Mouse (Mus musculus) heart, embryonic 15.5 days (tissue): ENCODE measurements around the gene Olfr731. TPM values are rescaled to one million over a fixed set of nuclear protein-coding genes. Genes with fewer than 3 reads are reported as not detected.

Experiments
- ATAC-seq: fragments of 200-750 bp; cut with Nextera tagmentation; replicated peaks from 2 replicates; pipeline ENCODE4 v1.8.0; 2017; ENCODE audit warnings: low read depth, moderate TSS enrichment; ENCODE audit not compliant: insufficient number of reproducible peaks, insufficient read depth, low FRiP score
- H3K27ac ChIP-seq: fragments of 300-500 bp; sonication (generic); 2 replicates; pipeline ENCODE4 v1.5.1; 2015; ENCODE audit warnings: mild to moderate bottlenecking, inconsistent platforms
- H3K27me3 ChIP-seq: fragments of 300-500 bp; sonication (generic); 2 replicates; pipeline ENCODE4 v1.6.1; 2015; ENCODE audit warnings: inconsistent platforms
- H3K36me3 ChIP-seq: fragments of 300-500 bp; sonication (generic); 2 replicates; pipeline ENCODE4 v1.6.1; 2015; ENCODE audit warnings: mild to moderate bottlenecking, inconsistent platforms
- H3K4me1 ChIP-seq: fragments of 300-500 bp; sonication (generic); replicated peaks from 2 replicates; pipeline ENCODE4 v1.6.1; 2015; ENCODE audit warnings: inconsistent platforms
- H3K4me2 ChIP-seq: fragments of 300-500 bp; sonication (generic); 2 replicates; pipeline ENCODE4 v1.6.1; 2015; ENCODE audit warnings: inconsistent platforms, mild to moderate bottlenecking, moderate library complexity
- H3K4me3 ChIP-seq: fragments of 300-500 bp; sonication (generic); 2 replicates; pipeline ENCODE4 v1.5.1; 2015; ENCODE audit warnings: mild to moderate bottlenecking, inconsistent platforms
- H3K9ac ChIP-seq: fragments of 300-500 bp; sonication (generic); 2 replicates; pipeline ENCODE4 v1.6.1; 2015; ENCODE audit warnings: mild to moderate bottlenecking, inconsistent platforms
- H3K9me3 ChIP-seq: fragments of 300-500 bp; sonication (generic); replicated peaks from 2 replicates; pipeline ENCODE4 v1.6.1; 2016; ENCODE audit warnings: inconsistent platforms
- WGBS: fragments of 180-500 bp; shearing (Covaris S2); methylation state at CpG from one replicate; pipeline ENCODE4 v1.1.7; 2015; ENCODE audit warnings: mixed read lengths; 5-methylcytosine and 5-hydroxymethylcytosine counted together
- polyA plus RNA-seq: library from polyadenylated mRNA; unstranded; fragments of >200 nt; fragmentation: Nextera tagmentation; extraction: Ambion mirVana; gene quantifications from 2 replicates; pipeline ENCODE4 v1.2.1, GENCODE M21; 2015

The Olfr731 gene
- polyA plus RNA-seq = not detected in 2 replicates

DNA sequence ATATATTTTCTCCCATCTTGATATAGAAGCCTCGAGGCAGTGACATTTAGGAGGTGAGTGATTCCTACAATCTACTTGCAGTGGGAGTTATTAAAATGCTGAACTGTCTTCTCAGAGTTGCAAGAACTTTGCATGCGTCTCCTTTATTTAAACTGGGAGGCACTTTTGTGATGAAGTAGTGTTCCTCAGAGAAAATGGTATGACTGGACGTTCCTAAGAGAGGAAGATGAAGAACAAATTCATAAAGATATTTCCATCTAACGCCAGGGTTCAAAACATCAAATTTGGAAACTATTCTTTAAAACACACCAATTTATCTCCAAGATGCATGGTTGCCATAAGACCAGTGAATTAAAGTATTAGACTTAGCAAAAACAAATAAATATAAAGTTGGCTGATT, at the start of gene Olfr731:
Olfr731 (minus strand) TSS at position 101 of the 400 bp plus-strand sequence.
- no peak within 1 kb of the TSS for H3K27ac ChIP-seq
- no peaks in the 10 kb centered on the region for H3K4me1 ChIP-seq
- 70% methylated on average over 4 of the region's 4 CpGs for WGBS
- no peak within 1 kb of the TSS for H3K4me3 ChIP-seq
- no peak within 1 kb of the TSS for H3K4me2 ChIP-seq
- no peak for ATAC-seq
- no peak within 1 kb of the TSS for H3K9ac ChIP-seq
- no peaks in the 10 kb centered on the region for H3K9me3 ChIP-seq
- H3K27me3 ChIP-seq = no peaks in the 10 kb centered on the region
- no peaks in the 10 kb centered on the region for H3K36me3 ChIP-seq

DNA sequence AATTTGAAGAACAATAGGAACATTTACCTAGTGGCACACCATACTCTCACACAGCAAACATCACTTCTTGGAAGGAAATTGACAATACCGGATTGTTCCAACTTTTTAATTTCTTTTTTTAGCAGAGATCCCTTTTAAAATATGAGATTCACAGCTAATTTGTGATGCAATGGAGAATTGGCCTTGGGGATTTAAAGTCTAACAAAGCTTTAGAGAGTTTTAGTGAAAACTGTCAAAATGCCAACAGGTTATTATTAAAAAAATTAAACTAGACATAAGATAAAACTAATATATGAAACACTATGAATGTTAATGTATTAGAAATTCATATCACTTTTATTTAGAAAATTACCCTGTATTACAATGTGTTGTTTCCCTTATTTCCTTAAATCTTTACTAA, 42.4 kb upstream of the Olfr731 start, which contains the start of gene Olfr732:
Olfr732 (minus strand) TSS at position 101 of the 400 bp plus-strand sequence.
- no peak for ATAC-seq
- no peaks in the 10 kb centered on the region for H3K36me3 ChIP-seq
- H3K4me1 ChIP-seq = no peaks in the 10 kb centered on the region
- H3K4me2 ChIP-seq = no peak within 1 kb of the TSS
- H3K4me3 ChIP-seq = no peak within 1 kb of the TSS
- no peak within 1 kb of the TSS for H3K9ac ChIP-seq
- no peaks in the 10 kb centered on the region for H3K27me3 ChIP-seq
- H3K9me3 ChIP-seq = no peaks in the 10 kb centered on the region
- no peak within 1 kb of the TSS for H3K27ac ChIP-seq
- 84% methylated on average over 1 of the region's 1 CpGs for WGBS

GRCm38 (mm10) chr14:50188098-50188497, 53.6 kb downstream of the Olfr731 start, which contains the start of gene Olfr730:
Olfr730 (minus strand) TSS chr14:50188198.
- H3K4me2 ChIP-seq = no peak within 1 kb of the TSS
- no peak within 1 kb of the TSS for H3K9ac ChIP-seq
- no peak within 1 kb of the TSS for H3K27ac ChIP-seq
- H3K27me3 ChIP-seq = no peaks in the 10 kb centered on the region
- no peak within 1 kb of the TSS for H3K4me3 ChIP-seq
- WGBS = 59% methylated on average over 1 of the region's 1 CpGs
- ATAC-seq = no peak
- H3K9me3 ChIP-seq = no peaks in the 10 kb centered on the region
- no peaks in the 10 kb centered on the region for H3K4me1 ChIP-seq
- no peaks in the 10 kb centered on the region for H3K36me3 ChIP-seq

Other genes starting within 250 kb of the Olfr731 start
- gene Olfr725, start 201.5 kb downstream of the Olfr731 start, polyA plus RNA-seq = not detected in 2 replicates
- not detected in 2 replicates for gene Olfr726, start 150.9 kb downstream of the Olfr731 start, polyA plus RNA-seq
- not detected in 2 replicates for gene Olfr727, start 118.7 kb downstream of the Olfr731 start, polyA plus RNA-seq
- not detected in 2 replicates for gene Olfr728, start 99.2 kb downstream of the Olfr731 start, polyA plus RNA-seq
- gene Olfr729, start 89.0 kb downstream of the Olfr731 start, polyA plus RNA-seq = not detected in 2 replicates
- gene Olfr730, start 53.7 kb downstream of the Olfr731 start, polyA plus RNA-seq = not detected in 2 replicates
- not detected in 2 replicates for gene Olfr732, start 42.3 kb upstream of the Olfr731 start, polyA plus RNA-seq
- not detected in 2 replicates for gene Olfr733, start 59.7 kb upstream of the Olfr731 start, polyA plus RNA-seq
- gene Olfr734, start 84.9 kb upstream of the Olfr731 start, polyA plus RNA-seq = not detected in 2 replicates
- not detected in 2 replicates for gene Olfr735, start 107.0 kb upstream of the Olfr731 start, polyA plus RNA-seq
- 0.05 TPM in 1 of 2 replicates, not detected in the other for gene Tlr11, start 116.0 kb upstream of the Olfr731 start, polyA plus RNA-seq
- gene Olfr736, start 139.3 kb upstream of the Olfr731 start, polyA plus RNA-seq = not detected in 2 replicates
- not detected in 2 replicates for gene Olfr738, start 165.7 kb upstream of the Olfr731 start, polyA plus RNA-seq
- not detected in 2 replicates for gene Olfr739, start 176.8 kb upstream of the Olfr731 start, polyA plus RNA-seq
- not detected in 2 replicates for gene Olfr740, start 203.7 kb upstream of the Olfr731 start, polyA plus RNA-seq
- gene Olfr741, start 230.9 kb upstream of the Olfr731 start, polyA plus RNA-seq = not detected in 2 replicates